Mouse (Mus musculus) adrenal gland, postnatal 4 days (tissue): ENCODE data around the gene Pde6d. TPM values are rescaled to one million over a fixed set of nuclear protein-coding genes. Genes with fewer than 3 reads are reported as not detected.

Experiments used
- DNase-seq, 2 experiments: peaks; one replicate each; pipeline ENCODE4 v3.0.0; 2021 to 2022; ENCODE audit warnings: low spot score in 2 of 2, mixed read lengths in 2 of 2
- total RNA-seq, 2 experiments: library from RNA; stranded (reverse); gene quantifications; 2 replicates each; pipeline ENCODE4 v1.2.3; 2021

Pde6d gene
- total RNA-seq, 2 experiments from 2014 or later, result 35.8 to 35.9 TPM

- DNase-seq, result no peak
Measured at GRCm38 (mm10) chr1:86504697-86505421, 77.6 kb downstream of the Pde6d start.

- DNase-seq, result peak; percentile 89 to 90
Measured at GRCm38 (mm10) chr1:86503906-86504696, 78.3 kb downstream of the Pde6d start.

- DNase-seq, result no peak
Measured at GRCm38 (mm10) chr1:86503165-86503747, 79.2 kb downstream of the Pde6d start.

DNA sequence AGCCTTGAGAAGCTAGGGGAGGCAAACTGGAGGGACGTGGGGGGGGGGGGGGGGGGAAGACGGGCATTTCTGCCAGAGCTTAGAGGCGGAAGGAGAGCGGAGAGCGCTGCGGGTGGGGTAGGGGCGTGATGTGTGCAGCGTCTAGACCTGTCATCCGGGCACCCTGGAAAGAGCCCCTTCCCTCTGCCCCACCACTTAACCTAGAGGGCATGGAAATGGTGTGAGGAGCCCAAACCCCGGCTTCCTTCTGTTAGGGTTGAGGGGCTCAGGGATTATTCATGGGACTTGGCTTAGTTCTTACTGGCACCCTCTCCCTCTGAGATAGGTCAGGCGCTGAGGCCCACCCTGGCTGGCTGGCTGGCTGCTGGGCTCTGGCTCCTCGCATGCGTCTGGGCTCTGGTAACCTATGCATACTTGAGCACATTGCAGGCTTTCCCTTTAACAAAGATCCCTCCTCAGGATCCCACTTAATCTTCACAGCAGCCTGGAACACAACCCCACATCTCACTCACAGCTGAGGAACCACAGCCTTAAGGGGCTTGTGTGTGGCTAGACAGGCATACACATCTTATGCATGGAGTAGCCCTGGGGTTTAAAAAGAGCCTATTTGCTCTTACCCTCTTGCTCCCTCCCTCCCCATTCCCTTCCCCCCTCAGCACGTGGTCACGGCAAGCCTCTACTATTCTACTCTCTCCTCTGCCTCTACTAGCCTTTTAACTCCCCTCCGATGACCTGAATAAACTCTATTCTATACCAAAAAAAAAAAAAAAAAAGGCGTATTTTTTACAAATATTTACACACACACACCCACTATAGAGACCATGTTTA lies 80.0 kb downstream of the Pde6d start:
- no peak for DNase-seq

DNA sequence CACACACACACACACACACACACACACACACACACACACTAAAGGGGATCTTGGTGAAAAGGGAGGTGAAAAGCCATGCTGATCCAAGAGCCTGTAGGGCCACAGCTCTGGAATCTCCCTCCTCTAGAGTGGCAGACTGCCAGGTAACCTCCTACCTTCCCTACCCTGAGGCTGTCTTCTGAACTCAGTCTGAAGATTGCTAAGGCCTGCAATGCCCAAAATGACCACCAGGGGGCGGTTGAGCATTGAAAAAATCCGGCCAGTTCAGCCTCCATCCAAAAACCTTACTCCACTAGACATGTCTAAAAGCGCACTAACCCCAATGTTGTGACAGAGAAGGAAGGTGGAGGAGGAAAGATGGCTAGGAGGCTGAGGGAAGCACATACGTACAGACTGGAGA lies 80.9 kb downstream of the Pde6d start:
- DNase-seq, result peak; percentile 82 to 87

GRCm38 (mm10) chr1:86501114-86501532 lies 81.3 kb downstream of the Pde6d start:
- DNase-seq, result no peak

DNA sequence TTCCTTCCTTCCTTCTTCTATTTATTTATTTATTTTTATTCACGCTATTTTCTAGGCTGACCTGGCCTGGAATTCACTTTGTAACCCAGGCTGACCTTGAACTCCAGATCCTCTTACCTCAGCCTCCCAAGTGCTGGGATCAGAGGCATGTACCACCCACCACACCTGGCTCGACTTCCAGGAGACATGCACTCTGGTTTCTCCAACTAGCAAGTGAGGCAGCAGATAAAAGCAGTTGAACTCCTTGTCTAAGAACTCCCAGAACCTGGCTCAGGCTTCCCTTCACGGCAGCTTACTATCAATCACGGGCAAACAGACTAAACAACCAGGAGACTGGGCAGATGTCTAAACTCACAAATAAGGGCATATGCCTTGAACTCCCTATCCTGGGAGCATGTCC lies 81.7 kb downstream of the Pde6d start:
- DNase-seq, result no peak

DNA sequence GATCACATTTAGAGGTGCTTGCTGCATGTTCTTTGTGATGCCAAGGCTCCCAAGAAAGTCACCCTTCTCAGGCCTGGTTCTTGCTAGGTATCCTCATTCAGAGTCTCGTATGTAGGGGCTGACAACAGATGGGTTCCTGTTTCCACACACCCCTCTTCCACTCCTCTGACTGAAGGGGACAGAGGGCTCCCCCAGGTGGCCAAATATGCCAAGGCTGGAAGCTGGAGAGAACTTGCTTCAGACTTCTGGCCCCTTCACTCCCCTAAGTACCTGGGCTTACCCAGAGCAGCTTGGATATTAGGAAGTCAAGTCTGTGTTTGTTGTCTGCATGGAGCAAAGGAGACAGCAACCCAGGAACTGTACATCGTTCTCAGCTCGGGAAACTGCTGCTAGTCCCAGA lies 82.5 kb downstream of the Pde6d start:
- DNase-seq, result no peak

GRCm38 (mm10) chr1:86498611-86499010 lies 83.8 kb downstream of the Pde6d start:
- no peak for DNase-seq

- no peak for DNase-seq
Measured at GRCm38 (mm10) chr1:86497986-86498385, 84.4 kb downstream of the Pde6d start.

DNA sequence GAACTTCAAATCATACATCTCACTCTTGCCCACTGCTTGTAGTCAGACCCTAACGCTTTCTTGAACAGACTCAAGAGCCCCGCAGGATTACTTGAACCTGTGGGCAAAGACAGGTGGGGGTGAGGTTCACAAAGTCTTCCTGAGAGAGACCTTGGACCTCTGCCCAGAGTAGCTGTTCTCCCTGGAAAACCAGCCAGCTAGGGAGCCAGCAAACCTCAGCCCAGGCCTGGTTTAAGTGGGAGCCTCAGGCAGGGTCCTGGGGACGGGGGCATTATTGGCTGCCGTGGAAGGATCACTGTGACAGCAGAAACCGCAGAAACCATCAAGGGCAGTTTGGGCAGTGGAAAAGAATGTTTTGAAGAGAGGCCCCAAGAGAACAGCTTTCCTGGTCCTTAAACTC lies 85.1 kb downstream of the Pde6d start:
- DNase-seq, result no peak

DNA sequence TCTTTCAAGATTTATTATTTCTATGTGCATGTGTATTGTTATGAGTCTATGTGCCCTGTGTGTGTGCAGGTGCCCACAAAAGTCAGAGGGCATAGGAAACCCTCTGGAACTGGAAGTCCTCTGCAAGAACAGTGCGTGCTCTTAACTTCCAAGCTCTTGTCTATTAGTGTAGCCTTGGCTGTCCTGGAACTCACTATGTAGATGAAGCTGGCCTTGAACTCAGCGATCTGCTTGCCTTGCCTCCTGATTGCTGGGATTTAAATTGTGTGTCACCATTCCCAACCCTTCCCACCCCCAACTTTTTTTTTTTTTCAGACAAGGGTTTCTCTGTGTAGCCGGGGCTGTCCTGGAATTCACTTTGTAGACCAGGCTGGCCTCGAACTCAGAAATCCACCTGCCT lies 86.1 kb downstream of the Pde6d start:
- no peak for DNase-seq

GRCm38 (mm10) chr1:86493783-86494182 lies 88.6 kb downstream of the Pde6d start:
- no peak for DNase-seq

Other genes starting within 250 kb of the Pde6d start
- gene Ncl, start 223.2 kb downstream of the Pde6d start, total RNA-seq, result 100 to 1,000 TPM; 335 to 347 TPM
- not detected for gene Nmur1, start 156.4 kb downstream of the Pde6d start, total RNA-seq
- gene Tex44, start 156.3 kb downstream of the Pde6d start, total RNA-seq, result not detected
- gene Ptma, start 55.9 kb downstream of the Pde6d start, total RNA-seq, result 1,000 to 10,000 TPM; 1,215 to 1,376 TPM
- gene Cops7b, start 275 bp upstream of the Pde6d start, total RNA-seq, result 10 to 100 TPM; 22.2 to 24.2 TPM
- not detected for gene Nppc, start 87.9 kb upstream of the Pde6d start, total RNA-seq
- 10 to 100 TPM; 25.6 to 26.0 TPM for gene Dis3l2, start 121.2 kb upstream of the Pde6d start, total RNA-seq